Mouse (Mus musculus) embryo, embryonic 10.5 days (tissue): ENCODE results near the gene Crlf2.

Experiments used
- DNase-seq: peaks from one replicate; pipeline ENCODE4 v3.0.0-alpha.2; 2015; ENCODE audit warnings: low spot score

The Crlf2 gene

GRCm38 (mm10) chr5:109558404-109559160 is at the start of gene Crlf2:
Gene Crlf2 (minus strand): TSS chr5:109558993.
- DNase-seq: peak; percentile 95

DNA sequence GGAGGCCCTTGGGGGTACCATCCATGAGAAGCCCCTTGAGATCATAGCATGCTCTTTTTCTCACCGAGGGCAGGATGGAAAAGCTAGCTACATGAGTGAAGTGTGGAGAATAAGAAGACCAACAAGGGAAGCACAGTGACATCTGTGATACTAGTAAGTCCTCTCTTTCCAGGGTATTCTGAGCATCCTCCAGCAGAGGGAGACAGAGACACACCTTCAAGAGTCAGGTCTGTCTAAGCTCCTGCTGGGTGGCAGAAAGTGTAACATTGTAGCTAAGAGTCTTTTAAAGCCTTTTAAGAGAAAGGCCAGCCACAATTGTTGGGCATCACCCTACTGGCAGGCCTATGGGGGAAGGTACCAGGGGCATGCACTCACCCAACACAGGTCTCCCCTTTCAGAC is 43.8 kb upstream of the Crlf2 start:
- DNase-seq: peak; percentile 72

GRCm38 (mm10) chr5:109601080-109601479 is 42.3 kb upstream of the Crlf2 start:
- peak; percentile 40 for DNase-seq

GRCm38 (mm10) chr5:109598876-109599275 is 40.1 kb upstream of the Crlf2 start:
- no peak for DNase-seq

DNA sequence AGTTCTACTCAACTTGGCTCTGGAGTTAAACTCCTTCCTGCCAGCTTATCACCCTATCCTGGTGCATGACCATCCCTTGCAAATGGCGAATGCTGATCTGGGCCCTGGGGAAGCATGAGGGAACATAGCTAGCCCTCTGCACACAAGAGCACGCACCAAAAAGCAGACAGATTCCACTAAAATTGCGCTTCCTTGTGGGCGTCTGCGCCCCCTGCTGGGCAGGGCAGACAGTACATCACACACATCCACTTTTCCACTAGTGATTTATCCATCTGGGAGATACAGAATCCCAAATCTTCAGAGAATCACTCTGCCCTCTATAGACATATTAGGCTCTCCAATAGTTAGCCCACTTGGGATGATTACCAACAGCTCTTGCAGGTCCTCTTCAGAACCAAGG is 37.9 kb upstream of the Crlf2 start:
- no peak for DNase-seq

GRCm38 (mm10) chr5:109562829-109563228 is 4.0 kb upstream of the Crlf2 start:
- no peak for DNase-seq

DNA sequence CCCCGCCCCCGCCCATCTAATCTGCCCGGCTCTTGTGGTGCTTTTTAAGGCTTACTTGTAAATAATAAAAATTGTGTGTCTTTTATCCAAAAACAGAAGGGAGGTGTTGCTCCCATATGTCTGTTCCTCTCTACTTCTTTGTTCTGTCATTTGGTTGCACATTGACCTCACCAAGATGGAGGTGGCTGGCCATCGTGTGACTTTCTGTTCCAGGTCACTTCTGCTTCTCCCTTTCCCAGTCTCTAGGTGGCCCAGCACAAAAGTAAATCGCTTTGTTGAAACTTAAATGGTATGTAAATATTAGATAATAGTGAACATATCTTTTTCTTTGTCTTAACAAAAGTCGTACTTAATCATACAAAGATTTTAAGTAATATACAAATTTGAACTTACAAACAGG is 398 bp upstream of the Crlf2 start:
- DNase-seq: no peak

DNA sequence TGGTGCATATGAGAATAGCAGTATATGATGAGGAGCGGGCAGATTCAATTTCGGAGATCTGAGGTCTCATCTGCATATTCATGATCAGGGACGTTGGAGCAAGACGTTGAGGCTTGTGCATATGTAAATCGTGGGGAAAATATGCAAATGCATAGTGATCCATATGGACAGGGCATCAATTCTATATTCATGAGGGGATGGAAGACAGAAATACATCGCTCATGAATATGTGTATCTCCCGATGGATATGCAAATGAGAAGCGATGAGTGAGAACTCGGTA is 730 bp downstream of the Crlf2 start:
- DNase-seq: no peak

GRCm38 (mm10) chr5:109557321-109558122 is 1.3 kb downstream of the Crlf2 start:
- DNase-seq: peak; percentile 99

DNA sequence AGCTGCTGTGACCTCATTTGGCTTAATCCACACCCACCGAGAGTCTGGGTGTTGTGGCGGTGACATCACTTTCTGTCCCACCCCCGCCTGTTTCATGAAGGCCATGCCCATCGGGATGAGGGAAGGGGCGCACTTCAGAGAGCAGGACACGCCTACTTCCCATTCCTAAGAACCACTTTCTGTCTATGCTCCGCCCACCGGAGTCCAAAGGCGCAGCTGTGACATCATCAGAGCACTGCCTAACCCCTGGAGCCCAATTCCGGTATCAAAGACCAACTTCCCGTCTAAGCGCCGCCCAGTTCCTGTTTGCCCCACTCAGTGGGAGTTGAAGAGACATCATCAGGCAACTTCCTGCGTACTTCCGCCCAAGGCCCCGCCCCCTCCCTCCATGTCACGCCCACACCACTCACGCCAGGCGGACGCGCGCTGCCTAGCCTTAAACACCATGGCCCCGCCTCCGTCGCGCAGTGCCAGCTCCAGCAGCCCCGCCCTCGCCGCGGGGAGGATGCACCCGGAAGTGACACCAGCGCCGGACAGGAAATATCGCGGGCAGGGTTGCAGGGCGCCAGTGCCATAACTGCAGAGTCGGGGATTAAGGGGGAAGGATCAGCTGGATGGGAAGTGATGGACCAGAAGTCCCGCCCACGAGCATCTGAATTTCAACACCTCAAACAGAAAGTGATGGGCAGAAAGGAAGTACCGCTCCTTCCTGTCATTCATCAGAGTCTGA is 2.0 kb downstream of the Crlf2 start:
- peak; percentile 90 for DNase-seq

GRCm38 (mm10) chr5:109555676-109556571 is 2.9 kb downstream of the Crlf2 start:
- no peak for DNase-seq

- DNase-seq: no peak
Observed at GRCm38 (mm10) chr5:109555236-109555675, 3.5 kb downstream of the Crlf2 start.

GRCm38 (mm10) chr5:109554091-109555050 is 4.4 kb downstream of the Crlf2 start:
- DNase-seq: no peak

GRCm38 (mm10) chr5:109553160-109553930 is 5.4 kb downstream of the Crlf2 start:
- DNase-seq: no peak

DNA sequence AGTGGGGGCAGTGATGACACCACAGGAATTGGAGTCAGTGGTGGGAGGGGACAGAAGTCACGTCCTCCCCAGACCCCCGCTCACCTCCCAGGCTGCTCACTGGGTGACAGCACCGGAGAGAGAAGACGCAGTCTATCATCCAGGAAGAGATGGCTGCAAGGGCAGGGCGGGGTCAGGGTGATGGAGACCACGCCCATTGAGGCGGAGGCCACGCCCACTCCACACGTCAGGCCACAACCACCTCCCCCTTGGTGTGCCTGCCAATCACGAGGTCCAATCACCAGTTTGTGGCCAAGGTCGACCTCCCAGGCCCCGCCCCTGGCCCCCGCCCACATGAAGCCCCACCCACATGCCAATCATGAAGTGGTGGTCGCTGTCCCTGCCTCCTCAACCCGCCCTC is 6.3 kb downstream of the Crlf2 start:
- no peak for DNase-seq

GRCm38 (mm10) chr5:109552116-109552515 is 6.7 kb downstream of the Crlf2 start:
- DNase-seq: no peak

DNA sequence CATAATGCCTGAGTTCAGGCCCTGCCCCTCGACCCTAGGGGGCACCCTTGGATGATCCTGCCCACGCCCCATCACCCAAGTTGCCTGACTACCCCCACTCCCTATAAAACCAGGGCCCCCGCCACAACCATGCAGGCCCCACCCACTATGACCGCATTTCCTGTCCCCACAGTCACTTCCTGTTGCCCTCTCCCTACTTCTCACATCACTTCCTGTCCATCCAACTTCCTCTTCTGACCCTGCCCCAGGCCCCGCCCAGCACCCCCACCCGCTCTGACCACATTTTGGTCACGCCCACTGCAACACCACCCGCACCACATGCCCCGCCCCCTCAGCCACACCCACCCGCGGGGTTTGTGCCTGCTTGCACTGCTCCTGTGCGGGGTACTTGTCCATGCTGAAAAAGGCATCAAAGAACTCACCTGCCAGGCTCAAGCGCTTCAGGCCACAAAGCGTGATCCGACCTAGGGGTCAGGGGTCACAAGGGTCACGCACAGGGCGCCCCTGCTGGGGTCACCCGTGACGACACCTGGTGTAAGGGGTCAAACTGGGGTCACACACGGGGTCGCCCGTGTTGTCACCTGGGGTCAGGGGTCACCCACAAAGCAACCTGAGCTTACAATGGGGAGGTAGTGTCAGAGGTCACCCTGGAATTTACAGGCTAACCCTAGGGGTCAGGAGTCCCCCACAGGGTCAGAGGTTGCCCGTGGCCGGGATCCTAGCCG is 7.6 kb downstream of the Crlf2 start:
- no peak for DNase-seq

- no peak for DNase-seq
Observed at GRCm38 (mm10) chr5:109550225-109550935, 8.4 kb downstream of the Crlf2 start.
